Mouse (Mus musculus): ENCODE measurements at regions not wholly inside any gene's neighbourhood (a gene's known extent, or its start where the extent isn't known, plus 50 kb on each side); places are given as distances from the start of the nearest gene placed in this dataset.
A peak's percentile ranks its signal among the peaks of the same experiment; 100 is the strongest.

DNA sequence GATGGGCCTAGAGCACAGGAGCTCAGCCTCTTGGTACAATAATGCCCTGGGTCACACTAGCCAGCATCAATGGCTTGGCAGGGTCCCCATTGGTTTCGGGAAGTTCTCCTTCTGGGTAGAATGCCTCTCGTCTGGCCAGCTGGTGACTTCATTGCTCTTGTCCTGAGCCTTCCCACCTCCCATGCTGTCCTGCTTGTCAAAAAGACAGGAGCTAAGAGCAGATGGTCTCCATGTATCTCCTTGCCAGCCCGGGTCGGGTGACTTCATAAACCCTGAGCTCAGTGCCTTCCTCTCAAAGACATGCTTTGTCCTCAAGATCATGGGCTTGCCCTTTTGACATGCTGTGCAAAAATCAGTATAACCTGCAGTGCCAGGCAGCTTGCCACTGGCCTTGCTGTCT, 179.2 kb upstream of the Sh3bp4 start:
- DNase-seq (ENCODE audit: extremely low spot score): no peak

DNA sequence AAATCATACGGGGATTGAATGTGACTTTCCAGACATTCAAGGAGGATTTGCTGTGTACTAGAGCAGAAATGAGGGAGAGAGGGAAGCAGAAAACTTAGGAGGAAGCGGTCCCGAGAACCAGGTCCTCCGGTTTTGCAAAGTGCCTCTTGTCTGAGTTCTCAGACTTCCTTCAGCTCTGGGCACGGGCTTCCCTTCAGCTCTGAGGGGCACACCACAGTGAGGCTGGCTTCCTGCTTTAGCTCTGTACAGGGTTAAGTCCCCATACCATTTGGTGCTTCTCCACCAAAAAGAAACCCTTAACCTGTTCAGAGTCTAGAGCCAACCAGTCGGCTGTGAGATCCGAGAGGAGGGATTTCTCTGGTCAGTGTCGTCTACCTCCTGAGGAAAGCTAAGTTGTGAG, 167.8 kb upstream of the Sh3bp4 start:
- no peak for DNase-seq (ENCODE audit: extremely low spot score)

DNA sequence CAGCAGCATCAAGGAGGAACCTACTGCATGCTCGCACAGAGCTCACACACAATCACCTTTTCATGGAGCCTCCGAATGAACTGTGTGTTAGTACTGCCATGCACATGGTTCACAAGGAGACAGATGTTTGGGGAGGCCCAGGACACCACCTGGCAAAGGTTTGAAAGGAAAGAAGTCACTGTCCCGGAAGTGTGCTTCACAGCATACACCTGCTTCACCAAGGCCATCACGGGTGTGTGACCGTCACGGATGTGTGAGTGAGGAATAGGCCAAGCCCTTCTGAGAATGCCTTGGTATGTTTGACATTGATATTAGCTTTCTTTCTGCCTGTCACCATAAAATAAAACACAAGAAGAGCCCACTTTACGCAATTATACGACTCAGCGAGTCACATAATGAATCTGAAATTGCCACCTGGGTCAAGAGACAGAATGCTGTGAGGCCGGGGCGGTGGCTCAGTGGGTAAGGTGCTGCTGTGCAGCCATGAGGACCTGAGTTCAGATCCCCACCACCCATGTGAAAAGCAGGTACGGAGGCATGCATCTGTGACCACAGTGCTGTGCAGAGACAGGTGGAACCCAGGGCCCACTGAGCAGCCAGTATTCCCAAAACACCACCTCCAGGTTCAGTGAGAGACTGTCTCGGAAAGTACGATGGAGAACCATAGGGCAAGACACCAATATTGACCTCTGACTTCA, 162.3 kb upstream of the Sh3bp4 start:
- no peak for DNase-seq (ENCODE audit: extremely low spot score)

DNA sequence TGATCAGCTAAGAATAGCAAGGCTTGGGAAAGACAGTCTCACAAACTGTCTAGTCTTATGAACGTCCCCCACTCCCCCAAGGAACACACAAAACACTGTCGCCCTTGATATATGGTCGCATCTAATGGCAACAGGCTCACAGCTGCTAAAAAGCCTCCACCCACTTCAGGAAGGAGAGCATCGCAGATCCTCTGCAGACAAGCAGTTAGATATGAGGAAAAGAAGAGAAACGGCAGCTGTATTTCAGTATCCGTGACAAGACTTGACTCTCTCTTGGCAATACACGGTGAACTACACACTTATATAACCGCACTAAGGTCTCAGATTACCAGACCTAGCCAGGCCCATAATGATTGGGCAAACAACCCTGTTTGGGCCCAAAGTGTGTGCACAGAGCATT, 161.5 kb upstream of the Sh3bp4 start:
- DNase-seq (ENCODE audit: extremely low spot score): no peak

DNA sequence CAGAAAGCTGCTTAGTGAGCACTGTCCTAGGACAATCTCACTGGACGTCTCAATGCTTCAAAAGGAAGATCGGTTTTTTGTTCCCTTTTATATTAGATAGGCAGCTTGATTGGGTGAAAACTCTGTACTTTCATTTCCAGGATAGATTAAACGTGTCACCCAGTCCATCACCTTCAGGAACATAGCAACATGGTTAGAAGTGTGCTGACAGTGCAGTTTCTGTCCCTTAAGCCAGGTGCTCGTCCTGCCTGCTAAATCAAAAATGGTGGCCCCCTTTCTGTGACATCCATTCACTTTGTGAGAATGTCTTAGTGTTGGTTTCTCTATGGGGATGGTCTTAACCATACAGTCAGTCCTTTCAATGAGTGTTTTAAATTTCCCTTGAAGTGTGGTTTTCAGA, 160.9 kb upstream of the Sh3bp4 start:
- DNase-seq (ENCODE audit: extremely low spot score): no peak

DNA sequence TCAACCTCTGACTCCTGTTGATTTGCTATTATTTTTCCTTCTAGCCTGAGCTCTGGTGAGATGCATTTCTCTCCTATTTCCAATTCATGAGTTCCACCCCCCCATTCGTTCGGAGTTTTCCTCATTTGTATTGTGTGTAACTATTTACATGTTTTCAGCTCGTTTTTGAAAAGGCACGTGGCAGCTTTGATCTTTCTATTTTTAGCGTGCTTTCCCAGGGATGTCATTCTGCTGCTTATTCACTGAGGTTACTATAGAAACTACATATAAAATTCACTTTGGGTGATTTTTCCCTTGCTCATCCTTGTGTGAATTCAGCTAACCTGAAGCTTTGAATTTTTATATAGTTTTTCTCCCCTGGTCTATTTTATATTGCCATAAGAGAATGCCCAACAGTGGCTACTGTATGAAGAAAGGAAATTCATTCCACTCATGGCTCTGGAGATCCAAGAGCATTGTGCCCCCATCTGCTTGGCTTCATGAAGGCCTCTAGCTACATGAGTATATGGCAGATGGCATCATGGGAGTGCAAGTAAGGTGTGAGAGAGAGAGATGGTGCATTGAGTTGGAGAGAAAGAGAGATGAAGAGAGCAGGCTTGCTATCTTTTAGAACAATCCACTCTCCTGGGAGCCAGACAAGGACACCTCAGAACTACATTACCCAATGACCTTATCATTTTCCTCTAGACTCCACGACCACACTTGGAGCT, 160.2 kb upstream of the Sh3bp4 start:
- no peak for DNase-seq (ENCODE audit: extremely low spot score)

DNA sequence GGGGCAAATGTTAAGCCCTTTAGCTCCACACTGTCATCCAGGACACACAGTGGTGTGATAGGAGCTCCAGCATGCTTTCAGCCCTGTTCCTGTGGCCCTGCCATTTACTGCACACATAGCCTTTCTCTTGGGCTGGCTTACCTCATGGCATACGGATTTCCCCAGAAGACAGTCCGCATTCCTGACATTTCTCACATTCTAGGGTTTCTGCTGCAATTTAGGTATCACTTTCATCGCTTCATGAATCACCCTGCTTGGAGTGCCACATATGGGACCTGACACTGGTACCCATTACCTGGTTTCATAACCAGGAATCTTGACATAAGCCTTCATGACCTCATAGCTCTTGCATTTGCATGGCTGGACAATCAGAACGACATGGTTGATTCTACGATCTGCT, 158.5 kb upstream of the Sh3bp4 start:
- DNase-seq (ENCODE audit: extremely low spot score): no peak

DNA sequence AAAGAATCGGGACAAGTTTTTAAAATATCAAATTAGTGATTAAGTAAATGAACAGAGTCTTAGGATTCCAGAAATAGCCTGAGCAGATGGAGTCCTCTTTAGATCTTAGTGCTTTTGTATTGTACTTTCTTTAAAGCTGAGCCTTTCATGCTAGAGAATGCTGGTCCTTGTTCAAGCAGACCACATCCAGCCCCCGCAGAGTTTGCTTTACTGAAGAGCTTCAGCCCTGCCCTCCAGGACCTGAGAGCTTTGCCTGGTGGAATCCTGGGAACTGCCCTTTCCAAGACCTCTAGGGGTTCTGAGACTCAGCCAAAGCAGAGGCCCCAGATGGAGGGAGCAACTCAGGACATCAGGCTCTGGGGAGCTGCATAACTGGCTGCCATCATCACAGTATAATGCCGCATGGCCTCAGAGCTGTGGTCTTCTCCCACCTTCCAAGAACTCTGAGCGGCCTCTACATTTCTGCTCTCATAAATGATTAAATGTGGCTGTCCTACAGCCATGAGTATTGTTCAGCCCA, 153.6 kb upstream of the Sh3bp4 start:
- no peak for DNase-seq (ENCODE audit: extremely low spot score)

DNA sequence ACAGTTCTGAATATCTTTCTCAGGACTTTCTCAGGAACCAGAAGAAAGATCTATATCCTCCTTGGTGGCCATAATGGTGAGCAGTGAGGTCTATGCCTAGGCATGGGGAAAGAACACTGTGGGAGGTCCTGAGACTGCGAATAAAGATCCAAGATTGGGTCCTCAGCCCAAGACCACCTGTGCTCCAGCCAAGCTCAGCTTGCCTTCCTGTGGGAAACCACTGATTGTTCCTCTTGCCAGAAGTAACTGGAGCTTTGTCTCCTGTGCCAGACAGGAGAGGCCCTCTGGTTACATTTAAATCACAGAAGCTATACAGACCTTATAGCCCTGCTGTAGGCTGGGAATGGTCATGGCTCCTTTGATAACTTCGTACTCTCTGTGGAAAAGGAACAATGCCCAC, 148.8 kb upstream of the Sh3bp4 start:
- no peak for DNase-seq (ENCODE audit: extremely low spot score)

DNA sequence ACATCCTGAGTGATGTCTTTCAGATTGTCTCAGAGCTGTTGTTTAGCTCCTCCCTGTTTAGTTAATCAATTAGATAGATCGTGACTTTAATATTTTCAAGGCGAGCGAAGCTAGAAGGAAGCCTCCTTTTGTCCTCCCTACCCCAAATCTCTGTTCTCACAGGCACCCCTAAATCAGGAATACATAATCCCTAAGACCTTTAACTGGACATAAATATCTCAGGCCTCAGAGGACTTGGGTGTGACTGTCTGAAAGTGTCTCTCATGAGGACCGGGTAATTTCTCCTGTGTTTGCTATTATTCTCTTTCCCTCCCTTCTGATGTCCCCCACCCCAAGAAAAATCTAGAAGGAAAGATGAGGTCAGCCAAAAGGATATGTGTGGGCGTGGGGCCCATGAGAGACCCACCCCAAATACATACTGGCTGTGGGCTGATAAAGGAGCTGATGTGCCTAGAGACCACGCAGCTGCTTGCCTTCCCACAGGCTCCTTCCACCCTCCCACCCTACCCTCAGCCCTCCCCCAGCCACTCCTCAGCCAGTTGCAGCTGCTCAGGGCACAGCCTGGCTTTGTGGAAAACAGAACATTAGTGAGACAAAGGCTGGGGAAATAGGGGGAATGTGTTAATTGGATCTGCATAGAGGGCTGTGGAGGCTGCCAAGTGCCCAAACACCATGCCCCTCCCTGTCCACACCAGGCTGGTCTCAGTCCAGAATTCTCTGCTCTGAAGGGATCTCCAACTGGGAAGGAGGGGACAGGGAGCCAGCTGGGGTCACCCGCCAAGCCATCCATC, 146.2 kb upstream of the Sh3bp4 start:
- DNase-seq (ENCODE audit: extremely low spot score): no peak

DNA sequence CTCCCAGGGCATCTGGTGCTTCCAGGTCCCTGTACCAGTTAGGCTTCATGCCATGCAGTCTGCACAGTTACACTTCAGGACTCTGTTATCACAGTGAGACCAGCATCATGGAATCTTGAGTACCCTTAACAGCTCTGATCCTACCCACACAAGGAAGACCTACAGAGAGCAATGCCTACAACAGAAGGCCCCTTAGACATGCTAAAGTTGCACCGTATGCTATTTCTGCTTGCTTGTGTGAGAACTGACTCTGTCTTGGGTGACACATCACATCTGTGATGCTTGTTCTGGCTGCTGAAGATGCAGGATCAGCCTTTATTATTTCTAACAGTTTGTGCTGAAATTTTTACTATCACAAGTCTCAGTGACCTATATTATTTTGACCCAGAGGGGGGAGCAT, 135.0 kb upstream of the Sh3bp4 start:
- DNase-seq (ENCODE audit: extremely low spot score): no peak

DNA sequence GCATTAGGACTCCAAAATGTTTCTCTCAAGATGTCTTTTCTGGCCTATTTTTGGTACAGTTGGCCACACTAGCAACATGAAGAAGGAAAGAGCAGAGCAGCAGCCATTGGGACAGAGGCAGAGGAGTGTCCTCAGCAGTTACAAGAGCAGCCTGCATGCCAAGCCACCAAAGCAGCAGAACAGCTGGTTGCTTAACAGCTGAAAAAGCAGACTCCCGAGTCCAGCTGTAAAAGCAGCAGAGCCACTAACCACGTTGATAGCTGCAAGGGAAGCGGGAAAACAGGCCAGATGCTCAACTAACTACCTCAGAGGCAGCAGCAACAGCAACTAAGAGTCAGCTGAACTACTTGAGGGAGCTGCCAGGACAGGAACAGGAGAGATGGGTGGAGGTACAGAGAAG, 134.4 kb upstream of the Sh3bp4 start:
- no peak for DNase-seq (ENCODE audit: extremely low spot score)

DNA sequence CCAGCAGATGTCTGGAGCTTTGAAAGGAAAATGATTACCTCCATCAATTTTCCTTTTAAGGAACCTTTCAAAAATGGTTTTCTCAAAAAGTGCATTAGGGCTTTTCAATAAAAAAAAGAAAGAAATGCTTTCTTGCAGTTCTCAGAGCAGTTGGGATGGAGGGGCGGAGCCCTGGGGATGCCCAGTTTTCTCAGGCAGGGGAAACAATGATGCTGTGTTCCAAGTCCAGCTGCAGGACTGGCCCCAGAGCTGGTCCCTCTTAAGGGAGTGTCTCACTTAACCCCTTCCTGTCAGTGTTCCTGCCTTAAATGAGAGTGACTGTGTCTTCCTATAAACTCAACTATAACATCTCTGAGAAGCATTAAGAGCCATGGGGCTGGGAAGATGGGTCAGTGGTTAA, 132.9 kb upstream of the Sh3bp4 start:
- no peak for DNase-seq (ENCODE audit: extremely low spot score)

DNA sequence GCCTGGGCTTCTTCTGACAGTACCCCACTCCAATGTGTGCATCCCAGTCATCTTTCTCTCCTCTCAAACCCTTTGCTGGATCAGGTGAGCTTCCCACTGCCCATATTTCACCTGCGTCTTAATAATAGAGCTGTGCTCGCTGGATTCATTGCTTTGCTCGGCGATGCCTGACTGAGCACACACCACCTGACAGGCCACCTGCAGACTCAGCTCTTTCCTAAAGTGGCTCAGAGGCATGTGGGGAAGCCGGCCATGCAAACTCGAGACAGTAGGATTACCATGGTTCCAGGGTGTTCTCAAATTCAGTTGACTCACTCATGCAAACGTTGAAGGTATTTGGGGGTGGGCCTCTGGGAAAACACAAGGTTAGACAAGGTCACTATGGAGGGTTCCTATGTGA, 131.8 kb upstream of the Sh3bp4 start:
- no peak for DNase-seq (ENCODE audit: extremely low spot score)

DNA sequence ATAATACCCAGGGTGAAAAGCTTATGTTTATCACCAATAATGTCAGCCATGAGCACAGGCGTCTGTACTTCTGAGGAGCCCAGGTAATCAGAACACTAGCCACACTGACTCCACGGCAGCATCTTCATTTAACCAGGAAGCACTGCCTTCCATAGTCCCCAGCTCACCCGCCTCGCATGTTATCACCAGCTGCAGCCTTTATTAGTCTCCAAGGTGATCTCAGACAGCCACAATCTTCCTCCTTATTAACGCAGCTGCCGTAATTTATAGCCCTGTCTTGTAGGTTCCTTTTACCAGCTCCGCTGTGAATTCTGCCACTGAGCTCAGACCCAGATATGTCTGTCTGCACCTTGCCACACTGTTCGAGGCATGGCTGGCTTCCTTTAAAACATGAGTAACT, 127.2 kb upstream of the Sh3bp4 start:
- no peak for DNase-seq (ENCODE audit: extremely low spot score)

DNA sequence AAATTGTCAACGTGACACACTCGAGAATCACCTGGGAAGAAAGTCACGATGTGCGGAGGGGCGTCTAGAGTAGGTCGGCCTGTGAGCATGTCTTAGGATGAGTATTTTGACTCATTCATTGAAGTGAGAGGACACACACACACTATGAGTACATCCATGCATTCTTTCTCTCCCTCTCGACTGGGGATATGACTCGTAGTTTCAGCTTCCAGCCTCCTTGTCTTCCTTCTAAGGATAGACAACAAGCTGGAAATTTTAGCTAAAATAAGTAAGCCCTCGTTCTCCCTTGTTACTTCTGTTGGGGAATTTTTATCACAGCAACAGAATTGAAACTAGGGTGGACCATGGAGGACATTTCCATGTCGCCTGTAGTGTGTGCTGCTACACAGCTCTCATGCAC, 124.3 kb upstream of the Sh3bp4 start:
- DNase-seq (ENCODE audit: extremely low spot score): no peak

DNA sequence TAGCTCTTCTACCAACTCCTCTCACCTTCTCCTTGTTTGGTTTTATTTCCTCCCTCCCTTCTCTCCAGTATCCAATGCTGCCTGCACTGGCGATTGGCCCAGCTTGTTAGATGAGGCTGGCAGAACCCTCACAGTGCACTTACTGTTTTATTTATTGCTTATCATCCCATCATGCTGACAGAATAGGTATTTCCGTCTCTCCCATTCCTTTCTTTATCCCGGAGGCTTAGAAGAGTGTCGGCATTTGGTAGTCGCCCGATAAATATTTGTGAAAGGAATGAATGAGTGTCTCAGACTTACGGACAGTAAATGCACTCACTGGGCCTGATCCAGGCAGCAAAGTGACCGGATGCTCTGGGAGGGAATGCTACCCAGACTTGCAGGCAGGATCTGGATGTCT, 123.8 kb upstream of the Sh3bp4 start:
- no peak for DNase-seq (ENCODE audit: extremely low spot score)

DNA sequence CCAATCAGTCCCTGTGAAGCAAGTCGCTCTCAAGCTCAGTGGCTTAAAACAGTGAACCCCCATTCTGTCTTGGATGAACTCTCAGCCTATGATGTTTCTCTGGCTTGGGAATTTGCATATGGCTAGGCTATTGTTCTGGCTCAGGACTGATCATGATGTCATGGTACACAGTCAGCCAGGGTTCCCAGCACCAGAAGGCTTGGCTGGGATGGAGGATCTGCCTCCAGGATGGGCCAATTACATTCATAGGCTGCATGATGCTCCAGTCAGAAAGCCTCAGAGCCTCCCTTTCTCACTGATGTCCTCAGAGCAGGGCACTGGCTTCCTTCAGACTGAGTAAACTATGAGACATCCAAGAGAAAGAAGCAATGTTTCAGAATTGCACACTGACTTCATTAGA, 120.3 kb upstream of the Sh3bp4 start:
- no peak for DNase-seq (ENCODE audit: extremely low spot score)

DNA sequence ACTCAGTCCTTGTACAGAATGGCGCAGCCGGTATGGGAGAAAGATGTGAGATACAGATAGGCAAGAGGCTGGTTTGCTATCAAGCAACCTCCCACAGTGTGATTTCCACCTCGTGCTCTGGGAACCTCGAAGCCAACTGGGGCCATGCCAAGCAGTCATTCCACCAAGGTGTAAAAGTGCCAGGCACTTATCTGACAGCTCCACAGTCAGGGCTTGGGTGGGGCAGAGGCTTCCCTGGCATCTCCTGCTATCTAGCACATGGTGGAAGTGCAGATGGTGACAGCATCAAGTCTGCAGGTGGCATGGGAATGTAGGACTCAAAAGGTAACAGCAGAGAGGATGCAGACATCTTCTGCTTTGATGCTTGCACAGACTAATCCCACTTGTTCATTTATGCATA, 116.7 kb upstream of the Sh3bp4 start:
- DNase-seq (ENCODE audit: extremely low spot score): no peak

DNA sequence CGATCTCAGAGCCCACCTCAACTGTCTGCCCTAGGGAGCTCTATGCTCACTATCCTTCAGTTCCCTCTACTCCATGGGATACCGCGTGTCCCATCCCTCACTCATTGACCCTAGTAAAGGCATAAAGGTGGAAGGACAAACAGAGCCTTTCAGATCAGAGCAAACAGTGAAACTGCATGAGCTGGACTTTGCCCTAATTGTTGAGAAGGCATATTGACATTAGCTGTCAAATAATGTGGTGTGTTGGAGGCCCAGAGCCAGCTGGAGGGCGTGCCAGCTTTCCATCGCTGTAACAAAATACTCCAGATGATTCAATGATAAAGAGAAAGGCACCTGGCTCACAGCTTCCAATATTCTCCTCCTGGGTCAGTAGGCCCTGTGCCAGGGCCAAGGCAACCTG, 115.4 kb upstream of the Sh3bp4 start:
- no peak for DNase-seq (ENCODE audit: extremely low spot score)

DNA sequence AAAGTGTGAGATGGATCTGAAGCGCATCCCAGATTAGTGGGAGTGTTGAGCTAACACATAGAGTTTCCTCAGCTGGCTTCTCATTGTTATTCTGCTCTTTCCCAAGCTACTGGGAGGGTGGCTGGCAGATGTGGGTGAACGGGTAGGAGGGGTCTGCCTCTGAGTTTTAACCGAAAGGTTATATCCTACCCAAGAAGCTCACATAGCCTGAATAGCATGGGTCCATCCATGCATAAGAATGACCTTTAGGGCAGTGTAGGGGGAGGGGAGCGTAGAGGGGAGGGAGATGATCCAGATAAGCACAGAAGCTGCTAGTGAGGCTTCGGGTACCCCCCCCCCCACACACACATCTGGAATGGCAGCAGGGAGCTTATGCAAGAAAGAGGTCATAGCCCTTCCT, 113.2 kb upstream of the Sh3bp4 start:
- DNase-seq (ENCODE audit: extremely low spot score): peak; percentile 28

DNA sequence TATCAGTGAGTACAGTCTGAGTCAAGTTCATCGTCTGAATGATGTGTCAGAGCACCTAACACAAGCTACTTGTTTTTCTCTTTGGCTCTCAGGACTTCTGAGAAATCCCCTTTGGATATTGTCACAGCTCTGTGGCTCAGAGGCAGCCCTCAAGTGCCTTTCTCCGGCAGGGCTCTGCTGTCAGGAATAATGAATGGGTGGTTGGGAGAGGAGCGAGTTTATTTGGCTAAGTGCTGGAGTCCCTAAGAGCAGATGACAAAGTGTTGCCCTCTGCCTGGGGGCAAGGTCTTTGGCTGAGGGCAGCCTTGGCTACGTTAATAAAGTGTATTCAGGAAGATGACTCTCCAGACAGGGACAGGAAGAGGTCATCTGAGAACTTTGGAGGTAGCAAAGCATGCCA, 110.5 kb upstream of the Sh3bp4 start:
- DNase-seq (ENCODE audit: extremely low spot score): peak; percentile 16

DNA sequence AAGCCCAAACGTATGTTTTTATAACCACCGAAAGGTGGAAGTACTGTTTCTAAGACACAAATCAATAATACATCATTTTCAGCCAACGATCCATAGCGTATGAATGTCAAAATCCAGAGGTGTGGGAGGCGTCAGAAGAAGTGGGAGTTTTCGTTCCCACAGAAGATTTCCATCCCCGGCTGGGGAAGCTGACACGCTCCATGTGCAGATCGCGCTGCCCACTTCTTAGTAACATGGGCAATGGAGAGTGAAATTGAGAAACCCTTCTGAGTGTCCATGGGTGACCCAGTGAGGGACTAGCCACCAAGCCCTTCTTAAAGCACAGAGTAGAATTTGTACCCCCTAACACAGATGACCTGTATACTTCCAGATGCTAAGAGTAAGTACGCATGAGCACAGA, 110.1 kb upstream of the Sh3bp4 start:
- DNase-seq (ENCODE audit: extremely low spot score): no peak

All from embryo, embryonic 9.5 days (tissue).